Mouse (Mus musculus): ENCODE measurements around the gene Gde1.

DNA sequence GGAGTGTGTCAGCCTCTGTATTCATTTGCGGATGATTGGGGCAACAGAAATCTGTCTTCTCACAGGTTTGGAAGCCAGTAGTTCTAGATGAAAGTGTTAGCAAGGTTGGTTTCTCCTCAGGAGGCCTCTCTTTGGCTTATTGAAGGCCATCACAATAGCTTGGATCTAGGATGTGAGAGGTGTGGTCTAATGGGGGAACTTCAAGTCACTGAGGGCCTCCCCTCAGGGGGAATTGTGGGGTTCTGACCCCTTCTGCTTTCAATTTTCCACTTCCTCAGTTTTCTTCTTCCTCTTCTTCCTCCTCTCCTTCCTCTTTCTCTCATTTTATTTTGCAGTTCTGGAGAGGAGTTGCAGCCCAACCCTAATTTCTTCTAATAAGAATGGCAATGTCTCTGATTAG, 59.3 kb downstream of the Gde1 start:
- TF ChIP-seq CTCF (IDR thresholded peaks at IDR 0.05; ENCODE audit: low read depth, low read length) = no peak
- no peak for TF ChIP-seq POLR2A (IDR thresholded peaks at IDR 0.05; ENCODE audit: borderline replicate concordance, low read depth, low read length)

All from bone marrow macrophage, adult 2 months (primary cell).